Mouse (Mus musculus) erythroblast, embryonic 14.5 days (primary cell): ENCODE data around the gene Eif3j1. TPM values are rescaled to one million over a fixed set of nuclear protein-coding genes. Genes with fewer than 3 reads are reported as not detected.
"Not testable (repeated sequence)": the region's sequence is repeated elsewhere in the genome, so short reads cannot be mapped to it uniquely, and the experiment has no call there.

Experiments used
- H3K27me3 ChIP-seq: 2 replicates; pipeline ENCODE4 v1.6.1; 2012; ENCODE audit warnings: inconsistent platforms; ENCODE audit not compliant: control insufficient read depth
- H3K36me3 ChIP-seq: 2 replicates; pipeline ENCODE4 v1.6.1; 2012; ENCODE audit warnings: mild to moderate bottlenecking, inconsistent platforms; ENCODE audit not compliant: control insufficient read depth
- H3K4me1 ChIP-seq: 2 replicates; pipeline ENCODE4 v1.6.1; 2012; ENCODE audit warnings: inconsistent platforms; ENCODE audit not compliant: control insufficient read depth
- H3K4me3 ChIP-seq: replicated peaks from 2 replicates; pipeline ENCODE3; 2012; ENCODE audit warnings: moderate library complexity, mild to moderate bottlenecking, inconsistent platforms
- H3K9me3 ChIP-seq: 2 replicates; pipeline ENCODE4 v1.6.1; 2012; ENCODE audit warnings: low read length, inconsistent platforms, mixed read lengths; ENCODE audit not compliant: control insufficient read depth
- GATA1 ChIP-seq: IDR thresholded peaks from 2 replicates; pipeline ENCODE4 v1.6.1; 2012; ENCODE audit warnings: low read length, inconsistent platforms, mixed read lengths
- TAL1 ChIP-seq: IDR thresholded peaks from 3 replicates; pipeline ENCODE4 v1.6.1; 2012; ENCODE audit warnings: low read length, inconsistent platforms, mixed read lengths
- polyA plus RNA-seq: library from polyadenylated mRNA; stranded (reverse); fragments of >175 nt; gene quantifications from 2 replicates; pipeline ENCODE4 v1.2.3, GENCODE M21; 2012

Eif3j1 gene
- polyA plus RNA-seq, 1 experiment: 23.2 TPM

DNA sequence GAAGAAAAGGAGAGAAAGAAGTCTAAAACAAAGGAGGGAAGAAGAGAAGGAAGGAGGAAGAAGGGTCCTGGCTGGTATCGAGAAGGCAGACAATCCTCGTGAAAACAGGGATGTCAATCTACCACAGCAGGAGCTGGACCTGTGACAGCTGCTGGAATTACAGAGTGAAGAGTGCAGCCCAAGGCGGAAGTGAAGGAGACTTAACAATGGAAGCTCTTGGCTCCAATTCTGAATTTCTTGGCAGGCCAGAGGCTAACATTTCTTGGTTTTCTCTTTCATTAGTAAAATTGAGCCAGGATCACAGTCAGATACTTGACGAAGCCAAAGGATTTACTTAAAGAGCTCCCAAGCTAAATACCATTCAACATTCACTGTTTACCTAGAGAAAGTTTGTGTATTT, 58.1 kb downstream of the Eif3j1 start:
- Histone ChIP-seq H3K36me3 (peaks cover 64% of the 10 kb centered on the region), H3K4me1 (no peaks in the 10 kb centered on the region), H3K4me3 (no peak overlapping the region), H3K9me3 (no peaks in the 10 kb centered on the region), H3K27me3 (no peaks in the 10 kb centered on the region)
- no peak for TF ChIP-seq GATA1
- no peak for TF ChIP-seq TAL1

GRCm38 (mm10) chr2:122093844-122094243, 65.5 kb downstream of the Eif3j1 start:
- TF ChIP-seq GATA1 (no peak), TAL1 (no peak)
- Histone ChIP-seq H3K27me3 (no peaks in the 10 kb centered on the region), H3K9me3 (no peaks in the 10 kb centered on the region), H3K4me3 (no peak overlapping the region), H3K36me3 (peaks cover 67% of the 10 kb centered on the region), H3K4me1 (no peaks in the 10 kb centered on the region)

DNA sequence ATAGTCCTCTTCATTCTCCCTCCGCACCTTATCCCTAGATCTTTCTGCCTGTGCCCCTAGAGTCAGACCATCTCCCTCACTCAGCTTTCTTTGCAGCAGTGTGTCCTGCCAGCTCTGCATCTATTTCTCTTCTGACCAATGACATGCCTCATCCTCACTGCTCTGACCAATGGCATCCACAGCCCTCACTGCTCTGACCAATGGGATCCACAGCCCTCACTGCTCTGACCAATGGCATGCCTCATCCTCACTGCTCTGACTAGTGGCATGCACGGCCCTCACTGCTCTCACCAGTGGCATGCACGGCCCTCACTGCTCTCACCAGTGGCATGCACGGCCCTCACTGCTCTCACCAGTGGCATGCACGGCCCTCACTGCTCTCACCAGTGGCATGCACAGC, 69.3 kb downstream of the Eif3j1 start:
- not testable (repeated sequence) for H3K4me3 ChIP-seq, H3K27me3 ChIP-seq, H3K9me3 ChIP-seq, H3K4me1 ChIP-seq
- peaks cover 58% of the 10 kb centered on the region for H3K36me3 ChIP-seq

DNA sequence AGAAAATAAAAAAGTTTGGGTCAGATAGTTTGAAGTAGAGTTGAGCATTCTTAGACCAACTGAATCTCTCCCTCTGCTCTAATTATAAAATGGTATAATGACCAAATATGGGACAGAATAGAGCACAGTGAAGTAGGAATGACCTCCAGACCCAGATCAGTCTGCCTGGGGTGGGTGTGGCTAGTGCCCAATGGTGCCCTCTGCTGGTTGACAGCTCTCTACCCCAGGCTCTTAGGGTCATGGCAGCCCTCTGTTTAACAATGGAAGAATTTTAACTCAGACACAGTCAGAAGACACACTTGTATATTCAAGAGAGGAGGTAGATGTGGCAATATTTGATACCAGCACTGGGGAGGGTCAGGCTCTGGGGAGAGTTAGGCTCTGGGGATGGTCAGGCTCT, 73.7 kb downstream of the Eif3j1 start:
- no peaks in the 10 kb centered on the region for H3K27me3 ChIP-seq
- peaks cover 40% of the 10 kb centered on the region for H3K36me3 ChIP-seq
- H3K9me3 ChIP-seq: no peaks in the 10 kb centered on the region
- H3K4me1 ChIP-seq: no peaks in the 10 kb centered on the region
- no peak for TF ChIP-seq GATA1
- no peak for TF ChIP-seq TAL1
- no peak overlapping the region for H3K4me3 ChIP-seq

Other genes with a start within 250 kb of the Eif3j1 start
- gene Frmd5, start 221.5 kb upstream of the Eif3j1 start, polyA plus RNA-seq: 0.03 TPM in 1 of 2 replicates, not detected in the other
- 0.06 TPM in 1 of 2 replicates, not detected in the other for gene Casc4, start 161.6 kb upstream of the Eif3j1 start, polyA plus RNA-seq
- gene Ctdspl2, start 72.5 kb upstream of the Eif3j1 start, polyA plus RNA-seq: 0.12 and 0.15 TPM in 2 replicates
- gene Mageb3, start 72.5 kb upstream of the Eif3j1 start, polyA plus RNA-seq: not detected in 2 replicates
- 0.03 and 0.06 TPM in 2 replicates for gene Spg11, start 89.8 kb downstream of the Eif3j1 start, polyA plus RNA-seq
- gene B2m, start 119.1 kb downstream of the Eif3j1 start, polyA plus RNA-seq: 1.1 and 1.6 TPM in 2 replicates
- not detected in 2 replicates for gene Trim69, start 132.2 kb downstream of the Eif3j1 start, polyA plus RNA-seq
- gene Patl2, start 157.6 kb downstream of the Eif3j1 start, polyA plus RNA-seq: not detected in 2 replicates
- not detected in 2 replicates for gene Terb2, start 157.7 kb downstream of the Eif3j1 start, polyA plus RNA-seq
- gene Sord, start 206.2 kb downstream of the Eif3j1 start, polyA plus RNA-seq: 1.5 and 2.0 TPM in 2 replicates